Mouse (Mus musculus): ENCODE measurements around the gene Magi2.

DNA sequence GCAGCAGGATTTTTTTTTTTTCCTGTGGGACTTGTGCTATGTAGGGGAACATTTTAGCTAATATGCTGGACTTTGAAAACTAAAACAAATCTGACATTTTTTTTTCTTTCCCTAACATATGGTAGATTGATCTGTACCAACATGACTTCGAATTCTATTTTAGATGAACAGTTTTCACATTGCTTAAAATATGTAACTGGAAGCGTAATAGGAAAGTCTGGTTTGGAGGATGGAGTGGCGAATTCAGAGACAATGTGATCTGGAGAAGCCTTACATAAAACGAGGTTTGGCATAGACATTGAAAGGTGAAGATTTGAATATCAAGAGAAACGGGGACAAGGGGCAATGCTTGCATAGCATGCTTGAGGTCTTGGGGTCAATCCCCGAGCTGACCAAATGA lies 519.1 kb downstream of the Magi2 start:
- TF ChIP-seq CTCF (IDR thresholded peaks at IDR 0.05; ENCODE audit: extremely low read depth, insufficient read depth, low read length) (no peak), POLR2A (IDR thresholded peaks at IDR 0.05; ENCODE audit: extremely low read depth, insufficient read depth, low read length) (no peak)
